Mouse (Mus musculus) heart, adult 10 weeks (tissue): ENCODE data around the gene Olfr59. TPM values are rescaled to one million over a fixed set of nuclear protein-coding genes. Genes with fewer than 3 reads are reported as not detected.

ENCODE experiments used
- polyA plus RNA-seq: library from polyadenylated mRNA; stranded (reverse); fragments of 350-450 nt; fragmentation: Illumina TruSeq; extraction: RNeasy Lipid Tissue Mini Kit (QIAGEN cat#74804); gene quantifications from one replicate; pipeline ENCODE4 v1.2.3, GENCODE M21; 2014; ENCODE audit warnings: low read depth, low replicate concordance

The Olfr59 gene
- not detected for polyA plus RNA-seq

GRCm38 (mm10) chr11:74283436-74283835, at the start of gene Olfr59:
TSS of gene Olfr59 (plus strand) at chr11:74283736.

GRCm38 (mm10) chr11:74259508-74259907, 24.0 kb upstream of the Olfr59 start, which contains the start of gene Olfr406:
TSS of gene Olfr406 (plus strand) at chr11:74259808.

GRCm38 (mm10) chr11:74337931-74338330, 54.4 kb downstream of the Olfr59 start, which contains the start of gene Olfr410:
TSS of gene Olfr410 (minus strand) at chr11:74338031.

Other genes starting within 250 kb of the Olfr59 start
- not detected for gene Olfr139, start 227.2 kb upstream of the Olfr59 start, polyA plus RNA-seq
- gene Olfr399, start 227.1 kb upstream of the Olfr59 start, polyA plus RNA-seq: not detected
- gene Zfp616, start 213.8 kb upstream of the Olfr59 start, polyA plus RNA-seq: not detected
- gene Olfr401, start 170.0 kb upstream of the Olfr59 start, polyA plus RNA-seq: not detected
- gene Olfr402, start 130.2 kb upstream of the Olfr59 start, polyA plus RNA-seq: not detected
- gene Olfr403, start 97.5 kb upstream of the Olfr59 start, polyA plus RNA-seq: not detected
- gene Olfr43, start 72.4 kb upstream of the Olfr59 start, polyA plus RNA-seq: not detected
- not detected for gene Olfr406, start 23.9 kb upstream of the Olfr59 start, polyA plus RNA-seq
- not detected for gene Olfr410, start 54.3 kb downstream of the Olfr59 start, polyA plus RNA-seq
- gene Olfr411, start 68.9 kb downstream of the Olfr59 start, polyA plus RNA-seq: not detected
- gene Olfr412, start 78.3 kb downstream of the Olfr59 start, polyA plus RNA-seq: not detected